Mouse (Mus musculus): ENCODE data around the gene Prickle2. TPM values are rescaled to one million over a fixed set of nuclear protein-coding genes. Genes with fewer than 3 reads are reported as not detected.

The Prickle2 gene
- total RNA-seq, 2 experiments from 2014 or later: 208 to 212 TPM

GRCm38 (mm10) chr6:92440251-92440650 is 265.7 kb downstream of the Prickle2 start:
- no peak for TF ChIP-seq CTCF (conservative IDR thresholded peaks at IDR 0.05)
- Histone ChIP-seq H3K27ac (no peak overlapping the region), H3K4me3 (no peak overlapping the region)
- no peak for DNase-seq (ENCODE audit: low spot score in 2 of 2)

- TF ChIP-seq CTCF (conservative IDR thresholded peaks at IDR 0.05): no peak
- no peak for DNase-seq (ENCODE audit: low spot score in 2 of 2)
- no peak overlapping the region for H3K4me3 ChIP-seq
- H3K27ac ChIP-seq: no peak overlapping the region
Measured at GRCm38 (mm10) chr6:92432146-92432545, 273.8 kb downstream of the Prickle2 start.

- Histone ChIP-seq H3K27ac (0 out of 2 replicates have a peak overlapping the region, but pooled peaks have one; percentile 30), H3K4me3 (no peak overlapping the region)
- TF ChIP-seq CTCF (conservative IDR thresholded peaks at IDR 0.05): no peak
- no peak for DNase-seq (ENCODE audit: low spot score in 2 of 2)
Measured at GRCm38 (mm10) chr6:92427406-92428171, 278.4 kb downstream of the Prickle2 start.

GRCm38 (mm10) chr6:92425901-92426300 is 280.1 kb downstream of the Prickle2 start:
- no peak for DNase-seq (ENCODE audit: low spot score in 2 of 2)
- no peak for TF ChIP-seq CTCF (conservative IDR thresholded peaks at IDR 0.05)
- no peak overlapping the region for H3K4me3 ChIP-seq
- H3K27ac ChIP-seq: peak overlapping the region; percentile 24

- Histone ChIP-seq H3K4me3 (no peak overlapping the region), H3K27ac (peak overlapping the region; percentile 24)
- no peak for TF ChIP-seq CTCF (conservative IDR thresholded peaks at IDR 0.05)
- DNase-seq (ENCODE audit: low spot score in 2 of 2): no peak
Measured at GRCm38 (mm10) chr6:92425476-92425875, 280.5 kb downstream of the Prickle2 start.

- H3K4me3 ChIP-seq: no peak overlapping the region
- TF ChIP-seq CTCF (conservative IDR thresholded peaks at IDR 0.05): no peak
- DNase-seq (ENCODE audit: low spot score in 2 of 2): no peak
- peak overlapping the region; percentile 24; the same call in 1 of the 2 replicates for H3K27ac ChIP-seq
Measured at GRCm38 (mm10) chr6:92424991-92425390, 281.0 kb downstream of the Prickle2 start.

- peak; percentile 83 for TF ChIP-seq CTCF (conservative IDR thresholded peaks at IDR 0.05)
- DNase-seq (ENCODE audit: low spot score in 2 of 2): peak in 1 of 2 experiments; percentile 53
- H3K27ac ChIP-seq: peak overlapping the region; percentile 28; the same call in 1 of the 2 replicates
- no peak overlapping the region for H3K4me3 ChIP-seq
Measured at GRCm38 (mm10) chr6:92422286-92422685, 283.7 kb downstream of the Prickle2 start.

- H3K4me3 ChIP-seq: no peak overlapping the region
- DNase-seq (ENCODE audit: low spot score in 2 of 2): no peak
- TF ChIP-seq CTCF (conservative IDR thresholded peaks at IDR 0.05): no peak
- 0 out of 2 replicates have a peak overlapping the region, but pooled peaks have one; percentile 0 for H3K27ac ChIP-seq
Measured at GRCm38 (mm10) chr6:92420106-92420505, 285.8 kb downstream of the Prickle2 start.

- Histone ChIP-seq H3K27ac (peak overlapping the region; percentile 52), H3K4me3 (no peak overlapping the region)
- no peak for DNase-seq (ENCODE audit: low spot score in 2 of 2)
- TF ChIP-seq CTCF (conservative IDR thresholded peaks at IDR 0.05): no peak
Measured at GRCm38 (mm10) chr6:92415405-92415755, 290.6 kb downstream of the Prickle2 start.

- Histone ChIP-seq H3K4me3 (no peak overlapping the region), H3K27ac (peak overlapping the region; percentile 52)
- peak in 1 of 2 experiments; percentile 49 for DNase-seq (ENCODE audit: low spot score in 2 of 2)
- no peak for TF ChIP-seq CTCF (conservative IDR thresholded peaks at IDR 0.05)
Measured at GRCm38 (mm10) chr6:92414478-92415404, 291.2 kb downstream of the Prickle2 start.

- DNase-seq (ENCODE audit: low spot score in 2 of 2): no peak
- Histone ChIP-seq H3K27ac (peak overlapping the region; percentile 52), H3K4me3 (no peak overlapping the region)
- no peak for TF ChIP-seq CTCF (conservative IDR thresholded peaks at IDR 0.05)
Measured at GRCm38 (mm10) chr6:92413982-92414381, 292.0 kb downstream of the Prickle2 start.

- DNase-seq (ENCODE audit: low spot score in 2 of 2): no peak
- no peak overlapping the region for H3K4me3 ChIP-seq
- TF ChIP-seq CTCF (conservative IDR thresholded peaks at IDR 0.05): no peak
- no peak overlapping the region for H3K27ac ChIP-seq
Measured at GRCm38 (mm10) chr6:92409788-92410187, 296.2 kb downstream of the Prickle2 start.

GRCm38 (mm10) chr6:92407259-92407658 is 298.7 kb downstream of the Prickle2 start:
- Histone ChIP-seq H3K4me3 (no peak overlapping the region), H3K27ac (0 out of 2 replicates have a peak overlapping the region, but pooled peaks have one; percentile 51)
- TF ChIP-seq CTCF (conservative IDR thresholded peaks at IDR 0.05): peak; percentile 25; the same call in 1 of the 2 replicates
- no peak for DNase-seq (ENCODE audit: low spot score in 2 of 2)
